Mouse (Mus musculus) midbrain, postnatal 0 days (tissue): ENCODE measurements at regions not wholly inside any gene's neighbourhood (a gene's known extent, or its start where the extent isn't known, plus 50 kb on each side); places are given as distances from the start of the nearest gene placed in this dataset.

Experiments used
- ATAC-seq: fragments of 200-750 bp; cut with Nextera tagmentation; 2 replicates; pipeline ENCODE4 v1.8.0; 2017; ENCODE audit warnings: moderate number of reproducible peaks, mild to moderate bottlenecking, moderate TSS enrichment, moderate library complexity; ENCODE audit not compliant: low FRiP score
- DNase-seq: peaks from one replicate; pipeline ENCODE4 v3.0.0-alpha.2; 2015; ENCODE audit warnings: low spot score
- H3K27ac ChIP-seq: fragments of 300-500 bp; sonication (generic); 2 replicates; pipeline ENCODE4 v1.5.1; 2014; ENCODE audit warnings: low read depth, mild to moderate bottlenecking, low read length, mixed read lengths
- H3K27me3 ChIP-seq: fragments of 300-500 bp; sonication (generic); 2 replicates; pipeline ENCODE4 v1.6.1; 2014; ENCODE audit warnings: low read length, control low read depth, mixed read lengths; ENCODE audit not compliant: insufficient read depth
- H3K36me3 ChIP-seq: fragments of 300-500 bp; sonication (generic); 2 replicates; pipeline ENCODE4 v1.6.1; 2014; ENCODE audit warnings: low read length, control low read depth, mixed read lengths; ENCODE audit not compliant: insufficient read depth
- H3K4me1 ChIP-seq: fragments of 300-500 bp; sonication (generic); 2 replicates; pipeline ENCODE4 v1.6.1; 2014; ENCODE audit warnings: mild to moderate bottlenecking, control low read depth, antibody characterized with exemption, low read length, mixed read lengths; ENCODE audit not compliant: insufficient read depth
- H3K4me2 ChIP-seq: fragments of 300-500 bp; sonication (generic); 2 replicates; pipeline ENCODE4 v1.6.1; 2014; ENCODE audit warnings: low read depth, mild to moderate bottlenecking, low read length, mixed read lengths; ENCODE audit not compliant: poor library complexity, severe bottlenecking
- H3K4me3 ChIP-seq: fragments of 300-500 bp; sonication (generic); 2 replicates; pipeline ENCODE4 v1.5.1; 2014; ENCODE audit warnings: low read depth, mild to moderate bottlenecking, low read length, moderate library complexity
- H3K9ac ChIP-seq: fragments of 300-500 bp; sonication (generic); replicated peaks from 2 replicates; pipeline ENCODE4 v1.6.1; 2014; ENCODE audit warnings: mild to moderate bottlenecking, low read length, moderate library complexity, mixed read lengths; ENCODE audit not compliant: poor library complexity, severe bottlenecking
- H3K9me3 ChIP-seq: fragments of 300-500 bp; sonication (generic); 2 replicates; pipeline ENCODE4 v1.6.1; 2016; ENCODE audit warnings: low read length, control low read depth
- CTCF ChIP-seq: IDR thresholded peaks from 2 replicates; pipeline ENCODE4 v1.5.1; 2016; ENCODE audit warnings: antibody characterized with exemption, mild to moderate bottlenecking
- WGBS: fragments of 180-500 bp; shearing (Covaris S2); extraction: QIAGEN DNeasy Blood & Tissue Kit; methylation state at CpG from one replicate; pipeline ENCODE4 v1.1.7; 2014; 5-methylcytosine and 5-hydroxymethylcytosine counted together

- no peak overlapping the region for H3K4me2 ChIP-seq
- H3K9ac ChIP-seq: no peak overlapping the region
- no peak overlapping the region for H3K4me3 ChIP-seq
- H3K36me3 ChIP-seq: no peaks in the 10 kb centered on the region
- H3K4me1 ChIP-seq: no peaks in the 10 kb centered on the region
- no peaks in the 10 kb centered on the region for H3K27me3 ChIP-seq
- no peak for DNase-seq
- WGBS: 86% methylated on average over 3 of the region's 3 CpGs
- TF ChIP-seq CTCF: no peak
- H3K9me3 ChIP-seq: no peaks in the 10 kb centered on the region
- ATAC-seq: no peak
- H3K27ac ChIP-seq: no peak overlapping the region
These were observed 360.4 kb upstream of the Epha3 start for GRCm38 (mm10) chr16:64224336-64224735.

GRCm38 (mm10) chr16:64216671-64217070 is 352.7 kb upstream of the Epha3 start:
- no peak overlapping the region for H3K27ac ChIP-seq
- DNase-seq: no peak
- no peaks in the 10 kb centered on the region for H3K9me3 ChIP-seq
- no peaks in the 10 kb centered on the region for H3K4me1 ChIP-seq
- no peaks in the 10 kb centered on the region for H3K27me3 ChIP-seq
- TF ChIP-seq CTCF: no peak
- H3K4me3 ChIP-seq: no peak overlapping the region
- no peak overlapping the region for H3K4me2 ChIP-seq
- H3K36me3 ChIP-seq: no peaks in the 10 kb centered on the region
- ATAC-seq: no peak
- 82% methylated on average over 5 of the region's 5 CpGs for WGBS
- no peak overlapping the region for H3K9ac ChIP-seq

- no peak overlapping the region for H3K9ac ChIP-seq
- TF ChIP-seq CTCF: no peak
- WGBS: 92% methylated on average over 1 of the region's 1 CpGs
- DNase-seq (no peak), ATAC-seq (no peak)
- no peaks in the 10 kb centered on the region for H3K27me3 ChIP-seq
- H3K4me1 ChIP-seq: no peaks in the 10 kb centered on the region
- no peak overlapping the region for H3K4me2 ChIP-seq
- H3K4me3 ChIP-seq: no peak overlapping the region
- no peak overlapping the region for H3K27ac ChIP-seq
- no peaks in the 10 kb centered on the region for H3K9me3 ChIP-seq
- no peaks in the 10 kb centered on the region for H3K36me3 ChIP-seq
These were observed 347.9 kb upstream of the Epha3 start for GRCm38 (mm10) chr16:64211895-64212294.

- Histone ChIP-seq H3K4me2 (no peak overlapping the region), H3K4me3 (no peak overlapping the region), H3K36me3 (no peaks in the 10 kb centered on the region), H3K4me1 (no peaks in the 10 kb centered on the region), H3K9me3 (no peaks in the 10 kb centered on the region), H3K9ac (no peak overlapping the region), H3K27ac (no peak overlapping the region), H3K27me3 (no peaks in the 10 kb centered on the region)
- ATAC-seq (no peak), DNase-seq (no peak)
- 34% methylated on average over 8 of the region's 8 CpGs for WGBS
- no peak for TF ChIP-seq CTCF
These were observed 302.9 kb upstream of the Epha3 start for GRCm38 (mm10) chr16:64166676-64167407.

GRCm38 (mm10) chr16:64166036-64166435 is 302.1 kb upstream of the Epha3 start:
- DNase-seq: no peak
- Histone ChIP-seq H3K9me3 (no peaks in the 10 kb centered on the region), H3K36me3 (no peaks in the 10 kb centered on the region), H3K27me3 (no peaks in the 10 kb centered on the region), H3K4me1 (no peaks in the 10 kb centered on the region), H3K4me2 (no peak overlapping the region), H3K4me3 (no peak overlapping the region), H3K27ac (no peak overlapping the region), H3K9ac (no peak overlapping the region)
- TF ChIP-seq CTCF: no peak
- 61% methylated on average over 2 of the region's 2 CpGs for WGBS
- ATAC-seq: no peak

- ATAC-seq: no peak
- Histone ChIP-seq H3K4me1 (no peaks in the 10 kb centered on the region), H3K27me3 (no peaks in the 10 kb centered on the region), H3K9ac (no peak overlapping the region), H3K4me3 (no peak overlapping the region), H3K4me2 (no peak overlapping the region), H3K27ac (no peak overlapping the region), H3K36me3 (no peaks in the 10 kb centered on the region), H3K9me3 (no peaks in the 10 kb centered on the region)
- no peak for DNase-seq
- 81% methylated on average over 14 of the region's 14 CpGs for WGBS
- TF ChIP-seq CTCF: no peak
These were observed 281.9 kb upstream of the Epha3 start for GRCm38 (mm10) chr16:64145687-64146535.
